Mouse (Mus musculus) sigmoid colon, adult 10 weeks (tissue): ENCODE measurements around the gene Tmem168. TPM values are rescaled to one million over a fixed set of nuclear protein-coding genes. Genes with fewer than 3 reads are reported as not detected.

ENCODE experiments used
- polyA plus RNA-seq: library from polyadenylated mRNA; stranded (reverse); fragments of 350-450 nt; fragmentation: Illumina TruSeq; extraction: RNeasy Lipid Tissue Mini Kit (QIAGEN cat#74804); gene quantifications from one replicate; pipeline ENCODE4 v1.2.3, GENCODE M21; 2014; ENCODE audit warnings: low read depth, low replicate concordance

Tmem168 gene
- polyA plus RNA-seq: 166 TPM

GRCm38 (mm10) chr6:13607621-13608493, at the start of gene Tmem168:
Gene Tmem168 (minus strand): TSS chr6:13608100.

Other genes starting within 250 kb of the Tmem168 start
- gene Bmt2, start 69.9 kb upstream of the Tmem168 start, polyA plus RNA-seq: 89.3 TPM
- 3.0 TPM for gene Gpr85, start 231.8 kb upstream of the Tmem168 start, polyA plus RNA-seq